Mouse (Mus musculus) limb, embryonic 15.5 days (tissue): ENCODE measurements at regions not wholly inside any gene's neighbourhood (a gene's known extent, or its start where the extent isn't known, plus 50 kb on each side); places are given as distances from the start of the nearest gene placed in this dataset.
"Not testable (repeated sequence)": the region's sequence is repeated elsewhere in the genome, so short reads cannot be mapped to it uniquely, and the experiment has no call there.

Experiments used
- ATAC-seq: fragments of 200-750 bp; cut with Nextera tagmentation; 2 replicates; pipeline ENCODE4 v1.8.0; 2017; ENCODE audit warnings: low read depth, moderate TSS enrichment; ENCODE audit not compliant: insufficient number of reproducible peaks, low FRiP score, low TSS enrichment
- H3K27ac ChIP-seq: fragments of 300-500 bp; sonication (generic); 2 replicates; pipeline ENCODE4 v1.5.1; 2015; ENCODE audit warnings: moderate library complexity, mild to moderate bottlenecking, inconsistent platforms
- H3K27me3 ChIP-seq: fragments of 300-500 bp; sonication (generic); 2 replicates; pipeline ENCODE4 v1.6.1; 2015; ENCODE audit warnings: inconsistent platforms
- H3K36me3 ChIP-seq: fragments of 300-500 bp; sonication (generic); 2 replicates; pipeline ENCODE4 v1.6.1; 2015; ENCODE audit warnings: inconsistent platforms
- H3K4me1 ChIP-seq: fragments of 300-500 bp; sonication (generic); 2 replicates; pipeline ENCODE4 v1.6.1; 2015; ENCODE audit warnings: inconsistent platforms
- H3K4me2 ChIP-seq: fragments of 300-500 bp; sonication (generic); 2 replicates; pipeline ENCODE4 v1.6.1; 2015; ENCODE audit warnings: mild to moderate bottlenecking, inconsistent platforms
- H3K4me3 ChIP-seq: fragments of 300-500 bp; sonication (generic); 2 replicates; pipeline ENCODE4 v1.5.1; 2015; ENCODE audit warnings: mild to moderate bottlenecking, inconsistent platforms
- H3K9ac ChIP-seq: fragments of 300-500 bp; sonication (generic); 2 replicates; pipeline ENCODE4 v1.6.1; 2015; ENCODE audit warnings: inconsistent platforms
- H3K9me3 ChIP-seq: fragments of 300-500 bp; sonication (generic); 2 replicates; pipeline ENCODE4 v1.6.1; 2016; ENCODE audit warnings: inconsistent platforms
- WGBS: fragments of 180-500 bp; shearing (Covaris S2); methylation state at CpG from one replicate; pipeline ENCODE4 v1.1.7; 2015; 5-methylcytosine and 5-hydroxymethylcytosine counted together

GRCm38 (mm10) chr6:22716864-22717557, 158.3 kb upstream of the Ptprz1 start:
- Histone ChIP-seq H3K27me3 (no peaks in the 10 kb centered on the region), H3K4me1 (no peaks in the 10 kb centered on the region), H3K4me2 (no peak overlapping the region), H3K4me3 (no peak overlapping the region), H3K9ac (no peak overlapping the region), H3K9me3 (no peaks in the 10 kb centered on the region), H3K27ac (no peak overlapping the region), H3K36me3 (no peaks in the 10 kb centered on the region)
- ATAC-seq, result no peak
- 57% methylated on average over 4 of the region's 4 CpGs for WGBS

DNA sequence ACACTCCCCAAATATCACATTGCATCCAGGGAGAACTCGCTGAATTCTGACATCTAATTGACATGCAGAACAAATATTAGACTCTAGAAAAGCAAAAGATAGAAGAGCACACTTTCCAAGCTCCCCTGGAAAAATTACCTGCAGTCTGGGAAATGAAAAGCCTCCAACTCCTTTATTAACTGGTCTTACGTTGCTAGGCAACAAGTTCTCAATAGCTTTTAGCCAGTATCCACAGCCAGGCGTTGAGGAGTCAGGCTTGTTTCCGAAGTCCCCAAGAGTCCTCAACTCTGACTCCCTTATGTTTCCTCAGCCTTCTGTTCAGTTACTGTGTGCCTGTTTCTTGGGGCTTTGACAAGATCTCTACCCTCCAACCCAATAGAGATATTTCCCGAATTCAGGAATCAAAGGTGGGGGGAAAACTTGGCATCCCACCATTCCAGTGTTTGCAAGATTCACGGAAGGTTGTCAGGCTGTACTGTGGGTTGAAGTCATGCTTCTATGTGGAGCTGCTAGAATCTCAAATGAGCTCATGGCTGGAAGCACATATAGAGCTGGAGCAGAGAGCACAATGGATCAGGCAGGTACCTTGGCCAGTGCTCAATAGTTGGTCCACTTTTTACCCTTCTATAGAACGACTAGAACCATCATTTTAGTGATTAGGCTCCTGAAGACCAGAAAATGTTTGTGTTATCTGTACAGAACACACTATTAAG, 159.0 kb upstream of the Ptprz1 start:
- no peak overlapping the region for H3K9ac ChIP-seq
- WGBS, result 58% methylated on average over 7 of the region's 7 CpGs
- no peak overlapping the region for H3K4me3 ChIP-seq
- H3K27ac ChIP-seq, result no peak overlapping the region
- no peak overlapping the region for H3K4me2 ChIP-seq
- no peaks in the 10 kb centered on the region for H3K27me3 ChIP-seq
- no peaks in the 10 kb centered on the region for H3K36me3 ChIP-seq
- ATAC-seq, result no peak
- H3K4me1 ChIP-seq, result no peaks in the 10 kb centered on the region
- H3K9me3 ChIP-seq, result no peaks in the 10 kb centered on the region

DNA sequence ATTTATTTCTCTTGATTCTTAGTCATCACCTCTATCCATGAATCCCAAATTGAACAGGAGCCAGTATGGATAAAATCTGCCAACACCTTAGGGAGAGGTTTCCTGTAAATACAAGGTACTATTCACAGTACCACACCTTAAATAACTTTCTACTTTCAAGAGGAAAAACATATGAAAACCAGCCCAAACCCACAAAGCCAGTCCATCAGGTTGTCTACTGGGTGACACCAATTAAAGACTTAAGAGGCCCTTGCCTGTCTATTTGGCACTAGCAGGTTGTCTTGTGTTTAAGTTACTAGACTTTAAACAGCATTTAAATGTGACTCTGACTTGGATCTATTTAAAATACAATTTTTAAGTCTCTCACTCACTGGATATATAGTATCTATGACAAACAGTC, 177.1 kb upstream of the Ptprz1 start:
- 0 out of 2 replicates have a peak overlapping the region, but pooled peaks have one; percentile 39 for H3K27ac ChIP-seq
- no peak for ATAC-seq

GRCm38 (mm10) chr6:22688678-22689126, 186.6 kb upstream of the Ptprz1 start:
- no peaks in the 10 kb centered on the region for H3K9me3 ChIP-seq
- H3K27me3 ChIP-seq, result no peaks in the 10 kb centered on the region
- H3K4me2 ChIP-seq, result no peak overlapping the region
- no peak overlapping the region for H3K9ac ChIP-seq
- ATAC-seq, result no peak
- H3K36me3 ChIP-seq, result no peaks in the 10 kb centered on the region
- 39% methylated on average over 7 of the region's 7 CpGs for WGBS
- H3K4me3 ChIP-seq, result no peak overlapping the region
- H3K4me1 ChIP-seq, result peaks cover 3% of the 10 kb centered on the region; the same call in 1 of the 2 replicates
- no peak overlapping the region for H3K27ac ChIP-seq

More for the DNA sequence above, 177.1 kb upstream of the Ptprz1 start:
- no peaks in the 10 kb centered on the region for H3K4me1 ChIP-seq
- H3K4me2 ChIP-seq, result no peak overlapping the region
- H3K36me3 ChIP-seq, result no peaks in the 10 kb centered on the region
- H3K9me3 ChIP-seq, result no peaks in the 10 kb centered on the region
- no peak overlapping the region for H3K9ac ChIP-seq
- no peaks in the 10 kb centered on the region for H3K27me3 ChIP-seq
- H3K4me3 ChIP-seq, result no peak overlapping the region

DNA sequence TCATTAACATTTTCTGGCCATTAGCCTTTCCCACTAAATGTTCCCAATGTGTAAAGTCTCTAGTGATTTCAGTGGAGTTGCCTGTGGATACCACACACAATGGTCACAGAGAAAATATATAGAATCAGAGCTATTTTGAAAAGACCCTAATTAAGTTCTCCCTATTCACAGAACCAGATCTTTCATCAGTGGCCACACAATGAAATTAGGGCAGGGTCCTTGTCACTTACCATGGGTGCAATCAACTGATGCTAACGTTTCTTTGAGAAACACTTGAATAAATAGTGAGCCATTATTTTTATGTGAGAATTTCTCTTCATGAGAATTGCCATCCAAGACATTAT, 200.7 kb upstream of the Ptprz1 start:
- Histone ChIP-seq H3K4me1 (no peaks in the 10 kb centered on the region), H3K27ac (no peak overlapping the region), H3K4me2 (no peak overlapping the region), H3K4me3 (no peak overlapping the region), H3K36me3 (no peaks in the 10 kb centered on the region), H3K9me3 (no peaks in the 10 kb centered on the region), H3K9ac (no peak overlapping the region), H3K27me3 (no peaks in the 10 kb centered on the region)
- 58% methylated on average over 1 of the region's 1 CpGs for WGBS
- no peak for ATAC-seq

DNA sequence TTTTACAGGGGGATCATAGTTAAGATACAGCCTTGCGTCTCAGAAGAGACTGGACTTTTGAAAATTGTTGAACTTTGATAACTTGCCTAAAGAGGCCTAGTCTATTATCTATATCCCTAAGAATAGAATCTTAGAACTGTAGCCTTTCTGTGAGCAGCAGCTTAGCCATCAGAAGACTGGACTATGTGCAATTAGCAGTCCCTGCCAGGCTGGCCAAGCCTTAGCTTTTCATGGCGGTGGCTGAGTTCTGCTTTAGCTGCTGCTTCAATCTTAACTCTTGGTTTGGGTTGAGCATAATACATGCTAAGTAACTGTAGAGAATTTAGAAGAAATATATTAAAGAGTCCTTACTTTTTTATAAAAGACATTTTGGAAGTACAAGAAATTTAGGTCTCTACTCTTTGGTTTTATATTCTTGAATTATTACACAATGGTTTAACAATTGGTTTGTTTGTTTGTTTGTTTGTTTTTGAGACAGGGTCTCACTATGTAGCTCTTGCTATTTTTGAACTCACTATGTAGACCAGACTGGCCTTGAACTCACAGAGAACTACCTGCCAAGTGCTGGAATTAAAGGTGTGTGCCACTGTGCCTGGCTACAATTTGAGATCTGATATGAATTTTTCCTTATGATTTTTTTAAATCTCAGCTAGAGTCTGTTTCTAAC, 201.2 kb upstream of the Ptprz1 start:
- Histone ChIP-seq H3K27ac (no peak overlapping the region), H3K9me3 (no peaks in the 10 kb centered on the region), H3K4me3 (no peak overlapping the region), H3K36me3 (no peaks in the 10 kb centered on the region), H3K27me3 (no peaks in the 10 kb centered on the region), H3K4me2 (no peak overlapping the region), H3K9ac (no peak overlapping the region), H3K4me1 (no peaks in the 10 kb centered on the region)
- WGBS, result 75% methylated on average over 2 of the region's 2 CpGs
- ATAC-seq, result no peak

- Histone ChIP-seq H3K27me3 (no peaks in the 10 kb centered on the region), H3K36me3 (no peaks in the 10 kb centered on the region), H3K4me1 (no peaks in the 10 kb centered on the region), H3K9ac (no peak overlapping the region), H3K4me2 (no peak overlapping the region), H3K4me3 (no peak overlapping the region), H3K9me3 (no peaks in the 10 kb centered on the region), H3K27ac (no peak overlapping the region)
- no peak for ATAC-seq
- WGBS, result 67% methylated on average over 1 of the region's 1 CpGs
These were observed 203.8 kb upstream of the Ptprz1 start for GRCm38 (mm10) chr6:22671524-22671923.

DNA sequence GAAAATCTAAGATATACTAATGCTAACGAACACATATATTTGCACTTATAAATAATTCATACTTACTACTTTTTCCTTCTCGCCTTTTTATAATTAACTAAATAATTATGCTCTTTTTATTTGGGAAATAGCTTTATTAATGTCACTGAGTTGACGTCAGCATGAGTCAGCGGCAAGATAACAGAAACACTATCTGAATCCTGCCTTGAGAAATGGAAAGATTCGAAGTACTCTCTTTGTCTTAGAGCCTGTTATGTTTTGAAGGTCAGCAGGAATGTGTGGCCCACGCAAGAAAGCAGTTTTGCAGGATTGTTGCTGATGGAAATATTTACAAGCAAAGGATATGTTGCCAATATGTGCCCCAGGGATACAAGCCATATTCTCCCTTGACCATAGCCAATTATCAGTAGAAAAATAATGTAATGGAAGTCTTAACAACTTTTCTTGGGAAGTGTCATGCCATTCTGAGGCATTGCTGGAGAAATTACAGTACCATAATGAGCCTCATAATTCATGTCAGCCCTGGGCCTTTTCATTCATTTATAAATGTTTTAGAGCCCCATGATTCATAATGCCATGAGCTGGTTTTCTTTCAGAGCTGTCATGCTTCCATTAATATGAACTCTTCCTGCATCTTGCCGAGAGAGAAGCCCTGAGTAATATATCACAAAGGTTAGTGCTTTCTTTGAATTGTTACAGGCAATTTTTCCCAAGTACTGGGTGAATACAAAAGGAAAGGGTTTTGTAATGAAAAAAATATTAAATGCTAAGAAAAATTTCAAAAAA, 206.9 kb upstream of the Ptprz1 start:
- no peak for ATAC-seq
- H3K9me3 ChIP-seq, result no peaks in the 10 kb centered on the region
- H3K4me1 ChIP-seq, result no peaks in the 10 kb centered on the region
- no peak overlapping the region for H3K9ac ChIP-seq
- no peak overlapping the region for H3K4me2 ChIP-seq
- H3K36me3 ChIP-seq, result no peaks in the 10 kb centered on the region
- H3K27ac ChIP-seq, result no peak overlapping the region
- H3K4me3 ChIP-seq, result no peak overlapping the region
- 61% methylated on average over 7 of the region's 7 CpGs for WGBS
- H3K27me3 ChIP-seq, result no peaks in the 10 kb centered on the region

DNA sequence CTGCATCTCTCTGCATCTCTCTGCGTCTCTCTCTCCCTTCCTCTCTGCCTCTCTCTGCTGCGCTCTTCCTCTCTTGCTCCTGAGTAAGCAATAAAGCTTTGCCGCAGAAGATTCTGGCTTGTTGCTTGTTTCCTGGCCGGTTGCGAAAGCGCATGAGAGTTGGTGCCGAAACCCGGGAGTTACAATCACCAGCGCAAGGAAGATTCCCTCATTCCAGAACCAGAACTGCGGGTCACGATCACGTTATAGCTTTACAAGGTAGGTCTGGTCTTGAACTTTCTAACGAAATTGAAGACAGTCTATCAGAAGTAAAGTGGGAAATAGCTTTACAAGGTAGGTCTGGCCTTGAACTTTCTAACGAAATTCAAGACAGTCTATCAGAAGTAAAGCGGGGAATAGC, 217.9 kb upstream of the Ptprz1 start:
- H3K36me3 ChIP-seq, ATAC-seq, H3K27ac ChIP-seq, H3K27me3 ChIP-seq, H3K9me3 ChIP-seq, H3K4me2 ChIP-seq, H3K4me1 ChIP-seq, H3K9ac ChIP-seq, H3K4me3 ChIP-seq: not testable (repeated sequence)
- 94% methylated on average over 15 of the region's 15 CpGs for WGBS

GRCm38 (mm10) chr6:22640100-22640499, 235.2 kb upstream of the Ptprz1 start:
- no peak overlapping the region for H3K4me3 ChIP-seq
- H3K27me3 ChIP-seq, result no peaks in the 10 kb centered on the region
- no peak overlapping the region for H3K27ac ChIP-seq
- no peak overlapping the region for H3K4me2 ChIP-seq
- no peak overlapping the region for H3K9ac ChIP-seq
- no peak for ATAC-seq
- no peaks in the 10 kb centered on the region for H3K4me1 ChIP-seq
- no peaks in the 10 kb centered on the region for H3K36me3 ChIP-seq
- no peaks in the 10 kb centered on the region for H3K9me3 ChIP-seq

DNA sequence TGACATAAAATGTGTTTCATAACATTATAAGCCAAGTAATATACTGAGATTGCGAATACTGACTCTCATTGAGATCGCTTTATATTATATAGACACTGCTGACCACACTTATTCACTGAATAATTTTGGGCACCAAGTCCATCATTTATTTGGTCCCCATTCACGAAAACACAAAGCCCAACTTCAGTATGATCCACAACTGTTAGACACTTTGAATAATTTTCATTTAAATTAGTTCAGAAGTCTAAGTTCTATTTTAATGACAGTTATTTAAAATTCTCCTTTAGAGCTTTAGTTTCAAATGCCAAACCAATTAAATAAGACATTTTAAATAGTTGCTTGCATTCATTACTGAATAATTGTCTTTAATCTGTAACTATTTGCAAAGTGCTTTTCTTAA, 240.2 kb upstream of the Ptprz1 start:
- WGBS, result 84% methylated on average over 3 of the region's 3 CpGs
- Histone ChIP-seq H3K9me3 (no peaks in the 10 kb centered on the region), H3K36me3 (no peaks in the 10 kb centered on the region), H3K4me2 (no peak overlapping the region), H3K4me1 (no peaks in the 10 kb centered on the region), H3K4me3 (no peak overlapping the region), H3K27me3 (no peaks in the 10 kb centered on the region), H3K27ac (no peak overlapping the region), H3K9ac (no peak overlapping the region)
- ATAC-seq, result no peak

DNA sequence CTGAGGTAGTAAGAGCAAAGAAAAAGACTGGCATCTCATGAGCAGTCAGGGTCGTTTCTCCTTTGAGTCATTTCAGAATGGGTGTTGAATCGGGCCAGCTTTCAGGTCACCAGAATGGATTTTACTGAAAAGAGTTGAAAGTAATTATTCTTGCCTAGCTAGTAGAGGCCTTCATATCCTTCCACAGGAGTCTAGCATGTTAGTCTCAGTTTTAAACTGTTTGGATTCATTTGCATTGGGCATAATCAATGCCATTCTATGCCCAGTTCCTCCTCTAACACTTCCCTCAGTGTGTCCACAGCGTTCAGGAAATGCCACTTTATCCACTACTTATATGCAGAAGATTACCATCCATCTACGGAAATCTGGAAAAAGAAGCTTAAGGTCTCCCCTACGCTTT, 240.6 kb upstream of the Ptprz1 start:
- Histone ChIP-seq H3K4me2 (no peak overlapping the region), H3K4me1 (no peaks in the 10 kb centered on the region), H3K9ac (no peak overlapping the region), H3K36me3 (no peaks in the 10 kb centered on the region), H3K27me3 (no peaks in the 10 kb centered on the region), H3K4me3 (no peak overlapping the region), H3K9me3 (no peaks in the 10 kb centered on the region), H3K27ac (no peak overlapping the region)
- WGBS, result 81% methylated on average over 5 of the region's 5 CpGs
- no peak for ATAC-seq
